Mouse (Mus musculus) brain, embryonic 14.5 days (tissue): ENCODE measurements at regions not wholly inside any gene's neighbourhood (a gene's known extent, or its start where the extent isn't known, plus 50 kb on each side); places are given as distances from the start of the nearest gene placed in this dataset.

Source experiments
- DNase-seq: peaks from one replicate; pipeline ENCODE4 v3.0.0-alpha.2; 2011; ENCODE audit warnings: low read depth
- CTCF ChIP-seq: fragments of 200-500 bp; IDR thresholded peaks from 2 replicates; pipeline ENCODE4 v1.5.1; 2012; ENCODE audit warnings: inconsistent platforms, mild to moderate bottlenecking, moderate library complexity, borderline replicate concordance; ENCODE audit not compliant: insufficient read depth, insufficient read length; ENCODE audit errors: extremely low read depth
- POLR2A ChIP-seq: fragments of 200-500 bp; IDR thresholded peaks from 2 replicates; pipeline ENCODE4 v1.6.1; 2012; ENCODE audit warnings: mild to moderate bottlenecking, inconsistent platforms, borderline replicate concordance; ENCODE audit not compliant: poor library complexity, insufficient read depth, insufficient read length, severe bottlenecking; ENCODE audit errors: extremely low read depth

DNA sequence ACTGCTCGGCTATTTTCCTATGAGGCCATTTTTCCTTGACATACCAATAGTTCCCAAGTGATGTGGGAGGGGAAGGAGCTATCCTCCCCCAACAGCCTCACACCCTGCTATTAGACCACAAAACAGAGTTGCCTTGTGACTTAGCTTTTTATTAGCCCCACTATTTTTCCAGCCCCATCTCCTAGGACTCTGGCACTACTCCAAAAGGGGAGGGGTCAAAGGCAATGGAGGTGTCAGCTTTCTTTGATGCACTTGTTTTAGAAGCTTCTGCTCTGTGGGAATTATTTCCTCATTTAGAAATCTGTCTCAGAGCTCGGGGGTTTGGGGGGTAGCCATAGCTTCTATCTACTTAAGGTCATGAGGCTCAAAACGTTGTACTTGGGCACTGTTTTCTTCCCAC, 81.6 kb upstream of the Dlx6 start:
- no peak for TF ChIP-seq CTCF
- no peak for TF ChIP-seq POLR2A
- peak; percentile 55 for DNase-seq

DNA sequence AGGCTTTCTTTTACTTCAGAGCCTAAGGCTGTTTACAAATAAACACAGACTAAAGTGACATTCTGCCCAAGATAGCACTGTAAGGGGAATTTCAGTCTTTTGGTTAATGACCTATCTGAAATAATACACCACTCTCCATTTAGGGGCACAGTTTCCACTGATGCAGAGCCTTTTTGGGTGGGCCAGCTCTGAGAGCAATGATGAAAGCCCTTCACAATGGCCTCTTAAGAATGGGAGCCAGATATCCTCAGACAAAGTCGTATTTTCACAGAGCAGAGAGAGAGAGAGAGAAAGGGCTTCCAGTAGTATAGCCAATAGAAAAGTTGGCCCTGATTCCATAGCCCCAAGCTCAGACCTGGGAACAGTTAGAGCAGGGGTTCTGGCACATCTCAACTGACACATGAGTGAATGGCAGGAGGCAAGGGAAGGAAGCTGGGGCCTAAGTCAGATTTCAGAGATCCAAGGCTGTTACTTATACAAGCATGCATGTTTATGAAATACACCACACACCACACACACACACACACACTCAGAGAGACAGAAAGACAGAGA, 77.1 kb upstream of the Dlx6 start:
- TF ChIP-seq POLR2A (no peak), CTCF (no peak)
- peak; percentile 69 for DNase-seq

DNA sequence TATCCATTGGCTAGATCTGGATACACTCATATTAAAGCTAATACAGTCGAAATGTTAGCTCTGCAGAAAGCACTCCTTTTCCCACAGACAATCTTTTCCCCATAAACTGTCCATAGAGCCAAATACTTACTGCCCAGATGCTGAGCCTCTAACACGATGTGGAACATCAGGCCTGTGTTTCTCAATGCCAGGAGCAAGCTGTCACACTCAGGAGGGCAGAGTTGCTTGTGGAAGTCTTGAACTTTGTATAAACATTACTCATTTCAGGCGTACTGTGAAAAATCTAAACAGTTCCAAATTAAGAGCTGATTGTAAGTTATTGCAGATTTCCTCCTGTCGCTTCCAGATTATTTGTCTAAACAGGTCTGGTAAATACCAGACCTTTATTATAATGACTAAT, 75.6 kb upstream of the Dlx6 start:
- TF ChIP-seq CTCF (no peak), POLR2A (no peak)
- no peak for DNase-seq

DNA sequence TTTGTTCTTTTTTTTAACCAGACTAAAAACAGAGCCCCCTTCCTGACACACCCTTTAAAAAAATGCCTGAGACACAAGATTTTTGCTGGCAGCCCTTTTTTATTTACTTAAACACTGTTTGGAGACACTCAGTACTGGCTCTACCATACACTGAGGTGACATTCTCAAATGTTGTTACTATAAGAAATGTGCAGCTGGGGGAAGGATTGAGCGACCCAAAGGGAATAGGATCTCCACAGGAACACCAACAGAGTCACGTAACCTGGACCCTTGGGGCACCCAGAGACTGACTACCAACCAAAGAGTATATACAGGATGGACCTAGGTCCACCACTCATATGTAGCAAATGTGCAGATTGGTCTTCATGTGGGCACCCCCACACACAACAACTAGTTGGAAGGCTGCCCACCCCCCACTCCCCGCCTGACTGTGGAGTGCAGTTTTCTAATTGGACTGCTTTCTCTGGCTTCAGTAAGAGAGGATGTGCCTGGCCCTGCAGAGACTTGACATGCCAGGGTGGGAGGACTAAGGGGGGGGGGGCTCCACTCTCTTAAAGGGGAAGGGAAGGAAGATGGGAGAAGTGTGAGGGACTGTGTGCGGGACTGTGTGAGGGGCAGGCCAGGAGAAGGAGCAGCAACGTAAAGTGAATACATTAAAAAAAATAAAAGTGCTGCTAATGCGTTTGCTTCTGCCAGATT, 68.7 kb upstream of the Dlx6 start:
- TF ChIP-seq CTCF (no peak), POLR2A (no peak)
- DNase-seq, result peak; percentile 33

DNA sequence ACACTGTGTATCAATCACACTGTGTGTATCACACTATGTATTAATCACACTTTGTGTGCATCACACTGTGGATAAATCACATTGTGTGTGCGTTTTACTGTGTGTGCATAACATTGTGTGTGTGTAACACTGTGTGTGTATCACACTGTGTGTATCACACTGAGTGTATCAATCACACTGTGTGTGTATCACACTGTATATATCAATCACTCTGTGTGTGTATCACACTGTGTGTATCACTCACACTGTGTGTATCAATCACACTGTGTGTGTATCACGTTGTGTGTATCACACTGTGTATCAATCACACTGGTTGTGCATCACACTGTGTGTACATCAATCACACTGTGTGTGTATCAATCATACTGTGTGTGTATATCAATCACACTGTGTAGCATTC, 62.8 kb upstream of the Dlx6 start:
- no peak for DNase-seq
- TF ChIP-seq CTCF (no peak), POLR2A (no peak)

DNA sequence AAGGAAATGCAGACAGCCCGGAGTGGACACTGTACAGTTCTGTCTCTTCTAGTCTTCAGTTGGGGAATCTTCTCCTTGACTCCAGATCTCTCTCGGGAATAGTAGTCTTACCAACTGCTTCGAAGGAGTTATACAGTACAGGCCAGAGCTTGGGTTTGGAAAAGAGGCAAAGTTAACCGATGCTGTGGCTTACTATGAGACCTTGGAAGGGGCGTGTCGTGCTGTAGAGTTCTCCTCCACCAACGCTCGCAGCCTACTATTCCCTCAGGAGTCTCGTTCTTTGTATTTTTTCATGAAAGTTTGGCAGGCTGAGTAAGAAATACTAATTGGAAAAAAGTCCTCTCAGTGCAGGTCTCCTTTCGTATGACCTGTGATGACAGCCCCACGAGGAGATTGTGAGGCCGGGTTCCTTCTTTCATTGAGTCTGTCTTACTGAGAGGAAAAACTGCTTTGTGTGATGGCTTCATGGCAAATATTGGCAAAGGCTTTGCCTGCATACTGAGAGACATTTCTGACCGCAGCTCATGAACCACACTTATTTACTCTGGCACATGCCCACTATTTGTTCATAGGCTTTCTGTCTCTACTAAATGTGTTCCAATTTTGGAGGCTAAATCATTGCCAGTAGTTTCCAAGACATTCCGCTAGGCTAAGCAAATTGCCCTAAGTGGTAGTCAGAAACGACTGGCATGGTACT, 61.4 kb upstream of the Dlx6 start:
- TF ChIP-seq CTCF (no peak), POLR2A (no peak)
- peak; percentile 49 for DNase-seq
